Mouse (Mus musculus) spleen, postnatal 14 days (tissue): ENCODE data around the gene Lrrn3.

ENCODE experiments used
- DNase-seq, 2 experiments: peaks; one replicate each; pipeline ENCODE4 v3.0.0; 2021 to 2022; ENCODE audit warnings: low spot score in 2 of 2

The Lrrn3 gene

DNA sequence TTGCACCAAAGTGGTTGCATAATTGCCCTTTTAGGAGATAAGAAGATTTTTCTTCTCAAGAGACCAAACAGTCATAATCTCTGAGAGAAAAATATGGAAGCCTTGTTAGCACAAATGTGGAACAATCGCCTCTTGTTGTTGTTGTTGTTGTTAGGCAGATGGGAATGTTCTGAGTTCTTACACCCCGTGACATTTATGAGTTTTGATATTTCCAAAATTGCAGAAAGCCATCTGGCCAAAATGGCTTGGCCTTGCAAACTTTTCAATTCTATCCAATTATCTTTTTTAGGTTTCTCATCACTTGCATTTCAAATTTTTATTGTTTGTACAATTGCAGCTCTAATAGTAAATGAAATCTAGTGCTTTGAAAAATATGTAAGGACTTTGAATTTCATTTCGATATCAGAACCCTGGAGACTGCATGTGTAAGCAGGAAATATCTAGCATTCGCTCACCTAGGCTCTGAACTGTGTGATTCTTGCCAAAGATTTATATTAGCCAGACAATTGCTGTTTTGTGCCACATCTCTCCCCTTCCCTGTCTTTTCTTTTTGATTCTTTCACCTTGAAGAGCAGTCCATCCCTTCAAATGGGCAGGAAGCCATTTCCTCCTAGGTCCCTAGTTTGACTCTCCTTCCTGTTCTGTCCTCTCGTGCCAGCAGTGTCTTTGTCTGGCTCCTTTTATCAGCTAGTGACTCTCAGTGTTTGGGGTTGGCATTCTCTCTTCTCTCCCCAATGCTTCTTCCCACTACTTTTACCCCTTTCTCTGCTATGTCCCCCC lies 49.8 kb downstream of the Lrrn3 start:
- no peak for DNase-seq

GRCm38 (mm10) chr12:41428806-41429205 lies 57.4 kb downstream of the Lrrn3 start:
- no peak for DNase-seq

- no peak for DNase-seq
Observed at GRCm38 (mm10) chr12:41427464-41427863, 58.8 kb downstream of the Lrrn3 start.

- DNase-seq = no peak
Observed at GRCm38 (mm10) chr12:41425101-41425679, 61.0 kb downstream of the Lrrn3 start.

- DNase-seq = no peak
Observed at GRCm38 (mm10) chr12:41417961-41418360, 68.3 kb downstream of the Lrrn3 start.

DNA sequence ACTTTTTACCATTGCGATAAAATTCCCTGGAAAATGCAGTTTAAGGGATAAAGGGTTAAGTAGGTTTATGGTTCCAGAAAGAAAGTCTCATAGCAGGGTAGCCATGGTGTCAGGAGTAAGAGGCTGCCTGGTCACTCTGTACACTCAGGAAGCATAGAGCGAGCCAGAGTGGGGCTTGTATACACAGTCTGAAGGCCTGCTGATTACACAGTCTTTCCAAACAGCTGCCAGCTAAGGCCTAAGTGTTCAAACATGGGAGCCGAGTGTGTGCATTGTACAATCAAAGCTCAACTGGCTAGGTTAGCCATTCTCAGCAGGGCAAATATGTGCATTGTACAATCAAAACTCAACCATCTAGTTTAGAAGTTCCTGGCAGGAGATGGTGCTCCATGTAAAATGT lies 69.1 kb downstream of the Lrrn3 start:
- no peak for DNase-seq

DNA sequence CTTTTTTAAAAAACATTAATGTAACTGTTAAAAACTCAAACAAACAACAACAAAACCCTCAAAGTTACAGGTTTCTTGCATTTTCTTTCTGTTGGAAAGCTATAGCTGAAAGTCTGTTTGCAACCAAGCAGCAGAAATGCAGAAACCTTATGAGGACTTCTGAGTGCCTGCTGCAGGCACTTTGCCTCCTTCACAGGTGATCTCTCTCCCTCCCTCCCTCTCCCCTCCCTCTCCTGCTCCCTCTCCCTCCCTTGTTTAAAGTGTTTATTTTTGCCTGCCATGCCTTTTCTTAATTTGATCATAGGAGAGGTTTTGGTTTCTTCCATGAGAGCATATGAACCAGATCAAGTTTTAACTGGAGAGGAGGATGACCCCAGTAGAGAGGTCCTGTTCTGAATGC lies 69.6 kb downstream of the Lrrn3 start:
- no peak for DNase-seq

- no peak for DNase-seq
Observed at GRCm38 (mm10) chr12:41409431-41409830, 76.8 kb downstream of the Lrrn3 start.

DNA sequence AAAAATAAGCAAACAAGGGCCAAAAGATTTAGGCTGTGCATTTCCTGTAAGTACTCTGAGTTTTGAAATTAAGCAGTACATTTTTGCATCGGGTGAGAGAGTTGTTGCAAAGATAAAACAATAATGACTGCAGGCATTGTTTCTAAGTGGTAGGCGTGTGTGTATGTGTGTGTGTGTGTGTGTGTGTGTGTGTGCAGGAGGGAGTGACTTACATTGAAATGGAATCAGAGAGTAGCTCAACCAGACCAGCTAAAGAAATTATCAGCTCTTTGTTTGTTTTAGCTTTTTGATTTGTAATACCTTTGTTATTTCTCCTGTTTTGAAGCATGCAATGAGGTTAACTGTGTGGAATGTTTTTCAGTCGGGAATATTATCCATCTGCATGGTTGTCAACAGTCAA lies 84.3 kb downstream of the Lrrn3 start:
- no peak for DNase-seq
